Mouse (Mus musculus): Measurements from ENCODE around the gene Tbc1d22a. TPM values are rescaled to one million over a fixed set of nuclear protein-coding genes. Genes with fewer than 3 reads are reported as not detected.

Tbc1d22a gene
- polyA plus RNA-seq, 1 experiment, result 56.5 TPM

DNA sequence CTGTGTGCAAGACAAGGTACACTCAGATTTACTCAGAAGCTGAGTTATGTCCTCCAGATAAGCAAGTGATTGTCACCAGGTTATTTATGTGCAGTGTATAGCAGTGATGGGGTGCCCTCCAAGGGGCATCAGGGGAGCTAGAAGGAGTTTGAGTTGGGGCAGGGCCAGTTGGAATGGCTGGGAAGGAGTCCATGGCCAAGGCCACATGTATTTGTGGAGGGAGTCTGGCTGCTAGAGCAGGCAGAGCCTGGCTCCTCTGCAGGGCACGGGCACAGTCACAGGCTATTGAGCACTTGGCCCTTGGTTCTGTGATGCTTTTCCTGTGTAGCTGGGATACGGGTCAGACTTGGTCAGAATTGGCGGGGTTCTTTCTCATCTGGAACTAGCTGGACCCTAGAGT lies 80.2 kb downstream of the Tbc1d22a start:
- H3K27me3 ChIP-seq (ENCODE audit: control insufficient read depth, insufficient read depth, low read length), result no peaks in the 10 kb centered on the region
- WGBS, result 94% methylated on average over 3 of the region's 3 CpGs
- no peak overlapping the region for H3K27ac ChIP-seq (ENCODE audit: control insufficient read depth, insufficient read depth, low read length)
- H3K36me3 ChIP-seq (ENCODE audit: control insufficient read depth, insufficient read depth, low read length), result no peaks in the 10 kb centered on the region
- TF ChIP-seq POLR2A (IDR thresholded peaks at IDR 0.05; ENCODE audit: control insufficient read depth, extremely low read depth, insufficient read depth, low read length, poor library complexity), result no peak
- TF ChIP-seq CTCF (IDR thresholded peaks at IDR 0.05; ENCODE audit: borderline replicate concordance, control insufficient read depth, extremely low read depth, insufficient read depth, low read length, poor library complexity), result no peak
- no peak for DNase-seq
- H3K4me3 ChIP-seq (ENCODE audit: control insufficient read depth, insufficient read depth, low read length), result no peak overlapping the region
- peaks cover 26% of the 10 kb centered on the region for H3K4me1 ChIP-seq (replicated peaks; ENCODE audit: control insufficient read depth, insufficient read depth, low read length)

DNA sequence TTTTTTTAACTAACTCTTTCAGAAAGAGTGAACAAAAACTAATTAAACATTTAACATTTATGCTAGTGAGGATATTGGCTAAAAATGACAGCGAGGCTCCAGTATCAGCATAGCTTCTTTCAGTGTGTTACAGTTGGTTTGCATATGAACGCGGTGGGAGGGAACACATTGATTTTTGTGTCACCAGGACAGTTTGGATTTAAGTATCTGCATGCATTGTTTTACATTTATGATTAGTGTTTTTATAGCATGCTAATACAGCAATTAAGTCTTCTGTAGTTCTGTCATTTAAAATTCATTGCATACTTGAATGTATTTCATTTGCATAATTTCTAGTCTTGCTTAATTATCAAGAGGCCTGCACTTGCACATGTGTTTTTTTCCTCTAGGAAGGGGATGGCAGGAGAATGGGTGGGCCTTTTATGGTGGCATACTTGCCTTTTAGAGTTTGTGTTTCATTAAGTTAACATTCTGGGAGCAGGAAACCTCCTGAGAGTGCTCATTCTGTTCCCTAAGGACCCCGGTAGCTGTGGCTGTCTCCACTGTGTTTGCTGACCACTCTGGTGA lies 81.5 kb downstream of the Tbc1d22a start:
- no peak for DNase-seq
- 95% methylated on average over 4 of the region's 4 CpGs for WGBS
- Histone ChIP-seq H3K27ac (ENCODE audit: control insufficient read depth, insufficient read depth, low read length) (no peak overlapping the region), H3K36me3 (ENCODE audit: control insufficient read depth, insufficient read depth, low read length) (no peaks in the 10 kb centered on the region), H3K4me3 (ENCODE audit: control insufficient read depth, insufficient read depth, low read length) (no peak overlapping the region), H3K27me3 (ENCODE audit: control insufficient read depth, insufficient read depth, low read length) (no peaks in the 10 kb centered on the region), H3K4me1 (replicated peaks; ENCODE audit: control insufficient read depth, insufficient read depth, low read length) (peaks cover 17% of the 10 kb centered on the region)
- no peak for TF ChIP-seq POLR2A (IDR thresholded peaks at IDR 0.05; ENCODE audit: control insufficient read depth, extremely low read depth, insufficient read depth, low read length, poor library complexity)
- no peak for TF ChIP-seq CTCF (IDR thresholded peaks at IDR 0.05; ENCODE audit: borderline replicate concordance, control insufficient read depth, extremely low read depth, insufficient read depth, low read length, poor library complexity)

DNA sequence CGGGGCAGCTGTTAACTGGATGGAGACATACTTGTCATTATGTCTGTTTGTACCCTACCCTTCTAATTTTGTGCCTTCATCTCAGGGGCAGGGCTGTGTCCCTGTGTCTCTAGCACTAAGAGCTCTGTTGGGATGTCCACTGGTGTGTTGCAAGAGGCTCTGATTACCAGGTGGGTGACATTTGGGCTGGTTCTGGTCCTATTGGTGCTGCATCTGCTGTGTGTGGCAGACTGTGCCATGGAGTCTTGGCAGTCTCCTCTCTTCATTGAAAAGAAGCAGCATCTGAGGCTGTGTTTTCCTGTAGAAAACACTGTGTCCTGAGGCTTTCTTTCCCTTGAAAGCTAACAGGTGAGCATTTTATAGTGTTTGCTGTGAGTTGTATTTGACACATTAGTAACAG lies 83.0 kb downstream of the Tbc1d22a start:
- no peak for DNase-seq
- H3K4me3 ChIP-seq (ENCODE audit: control insufficient read depth, insufficient read depth, low read length), result no peak overlapping the region
- 100% methylated on average over 1 of the region's 1 CpGs for WGBS
- TF ChIP-seq CTCF (IDR thresholded peaks at IDR 0.05; ENCODE audit: borderline replicate concordance, control insufficient read depth, extremely low read depth, insufficient read depth, low read length, poor library complexity) (no peak), POLR2A (IDR thresholded peaks at IDR 0.05; ENCODE audit: control insufficient read depth, extremely low read depth, insufficient read depth, low read length, poor library complexity) (no peak)
- H3K27ac ChIP-seq (ENCODE audit: control insufficient read depth, insufficient read depth, low read length), result no peak overlapping the region
- peaks cover 15% of the 10 kb centered on the region for H3K4me1 ChIP-seq (replicated peaks; ENCODE audit: control insufficient read depth, insufficient read depth, low read length)
- no peaks in the 10 kb centered on the region for H3K27me3 ChIP-seq (ENCODE audit: control insufficient read depth, insufficient read depth, low read length)
- no peaks in the 10 kb centered on the region for H3K36me3 ChIP-seq (ENCODE audit: control insufficient read depth, insufficient read depth, low read length)

DNA sequence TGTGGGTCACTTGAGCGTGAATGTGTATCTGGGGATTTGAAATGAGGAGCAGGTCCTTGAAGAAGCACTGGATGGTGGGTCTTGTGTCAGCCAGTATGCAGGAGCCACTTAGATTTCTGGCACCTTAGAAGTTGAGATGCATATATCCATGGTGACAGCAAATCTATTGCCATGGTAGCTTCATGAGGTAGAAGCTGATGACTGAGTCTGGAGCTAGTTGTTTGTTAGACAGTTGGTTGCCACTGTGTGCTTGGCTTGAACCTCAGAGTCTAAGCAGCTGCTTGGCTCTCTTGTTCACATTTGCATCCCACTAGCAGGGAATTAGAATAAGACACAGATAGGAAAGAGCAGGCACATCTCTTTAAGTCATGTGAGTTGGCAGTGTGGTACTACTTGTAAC lies 89.6 kb downstream of the Tbc1d22a start:
- H3K4me1 ChIP-seq (replicated peaks; ENCODE audit: control insufficient read depth, insufficient read depth, low read length), result peaks cover 32% of the 10 kb centered on the region
- no peaks in the 10 kb centered on the region for H3K36me3 ChIP-seq (ENCODE audit: control insufficient read depth, insufficient read depth, low read length)
- WGBS, result 100% methylated on average over 1 of the region's 1 CpGs
- TF ChIP-seq POLR2A (IDR thresholded peaks at IDR 0.05; ENCODE audit: control insufficient read depth, extremely low read depth, insufficient read depth, low read length, poor library complexity) (no peak), CTCF (IDR thresholded peaks at IDR 0.05; ENCODE audit: borderline replicate concordance, control insufficient read depth, extremely low read depth, insufficient read depth, low read length, poor library complexity) (no peak)
- no peak for DNase-seq
- H3K4me3 ChIP-seq (ENCODE audit: control insufficient read depth, insufficient read depth, low read length), result no peak overlapping the region
- H3K27me3 ChIP-seq (ENCODE audit: control insufficient read depth, insufficient read depth, low read length), result no peaks in the 10 kb centered on the region
- H3K27ac ChIP-seq (ENCODE audit: control insufficient read depth, insufficient read depth, low read length), result no peak overlapping the region

DNA sequence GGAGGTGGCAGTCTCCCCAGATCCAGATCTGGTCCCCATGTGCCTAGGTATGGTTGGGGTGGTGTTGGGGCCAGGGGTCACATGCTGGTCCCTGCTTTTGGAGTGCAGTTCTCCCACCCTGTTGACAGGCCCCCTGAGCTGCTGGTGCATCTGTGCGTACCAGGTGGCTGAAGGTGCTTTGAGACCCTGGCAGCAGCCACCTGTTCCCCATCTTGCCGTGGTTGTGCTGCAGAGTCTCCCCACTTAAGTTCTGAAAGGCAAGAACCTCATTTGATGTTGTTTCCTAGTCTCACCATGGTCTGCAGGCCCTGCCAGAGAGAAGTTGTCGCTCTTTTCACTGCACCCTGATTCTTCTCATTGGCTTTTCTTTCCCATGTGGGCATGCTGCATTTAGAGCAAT lies 90.6 kb downstream of the Tbc1d22a start:
- WGBS, result 7% methylated on average over 3 of the region's 3 CpGs
- peaks cover 42% of the 10 kb centered on the region for H3K4me1 ChIP-seq (replicated peaks; ENCODE audit: control insufficient read depth, insufficient read depth, low read length)
- TF ChIP-seq CTCF (IDR thresholded peaks at IDR 0.05; ENCODE audit: borderline replicate concordance, control insufficient read depth, extremely low read depth, insufficient read depth, low read length, poor library complexity) (peak; percentile 24; the same call in 1 of the 2 replicates), POLR2A (IDR thresholded peaks at IDR 0.05; ENCODE audit: control insufficient read depth, extremely low read depth, insufficient read depth, low read length, poor library complexity) (no peak)
- H3K27me3 ChIP-seq (ENCODE audit: control insufficient read depth, insufficient read depth, low read length), result no peaks in the 10 kb centered on the region
- DNase-seq, result peak; percentile 66
- H3K4me3 ChIP-seq (ENCODE audit: control insufficient read depth, insufficient read depth, low read length), result no peak overlapping the region
- no peaks in the 10 kb centered on the region for H3K36me3 ChIP-seq (ENCODE audit: control insufficient read depth, insufficient read depth, low read length)
- peak overlapping the region; percentile 84 for H3K27ac ChIP-seq (ENCODE audit: control insufficient read depth, insufficient read depth, low read length)

DNA sequence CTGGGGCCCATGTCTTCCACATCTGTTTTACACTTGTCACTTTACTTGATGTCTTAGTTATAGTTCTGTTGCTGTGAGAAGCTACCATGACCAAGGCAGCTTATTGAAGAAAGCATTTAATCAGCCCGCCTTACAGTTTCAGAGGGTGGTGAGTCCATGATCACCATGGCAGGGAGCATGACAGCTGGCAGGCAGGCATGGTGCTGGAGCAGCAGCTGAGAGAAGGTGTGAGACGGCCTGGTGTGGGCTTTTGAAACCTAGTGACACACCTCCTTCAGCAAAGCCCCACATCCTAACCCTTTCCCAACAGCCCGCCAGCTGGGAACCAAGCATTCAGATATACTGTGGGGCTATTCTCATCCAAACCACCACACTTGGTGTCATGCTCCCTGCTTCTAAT lies 91.0 kb downstream of the Tbc1d22a start:
- no peaks in the 10 kb centered on the region for H3K27me3 ChIP-seq (ENCODE audit: control insufficient read depth, insufficient read depth, low read length)
- WGBS, result 70% methylated on average over 3 of the region's 3 CpGs
- H3K4me3 ChIP-seq (ENCODE audit: control insufficient read depth, insufficient read depth, low read length), result no peak overlapping the region
- peak; percentile 19 for DNase-seq
- H3K4me1 ChIP-seq (replicated peaks; ENCODE audit: control insufficient read depth, insufficient read depth, low read length), result peaks cover 42% of the 10 kb centered on the region
- TF ChIP-seq CTCF (IDR thresholded peaks at IDR 0.05; ENCODE audit: borderline replicate concordance, control insufficient read depth, extremely low read depth, insufficient read depth, low read length, poor library complexity), result no peak
- TF ChIP-seq POLR2A (IDR thresholded peaks at IDR 0.05; ENCODE audit: control insufficient read depth, extremely low read depth, insufficient read depth, low read length, poor library complexity), result no peak
- H3K27ac ChIP-seq (ENCODE audit: control insufficient read depth, insufficient read depth, low read length), result peak overlapping the region; percentile 84
- H3K36me3 ChIP-seq (ENCODE audit: control insufficient read depth, insufficient read depth, low read length), result no peaks in the 10 kb centered on the region

Data from thymus, adult 2 months (tissue).